Mouse (Mus musculus) embryo, embryonic 10.5 days (tissue): ENCODE results near the gene Slc16a13.
"Not testable (repeated sequence)": the region's sequence is repeated elsewhere in the genome, so short reads cannot be mapped to it uniquely, and the experiment has no call there.

Experiments
- DNase-seq: peaks from one replicate; pipeline ENCODE4 v3.0.0-alpha.2; 2015; ENCODE audit warnings: low spot score

Slc16a13 gene

DNA sequence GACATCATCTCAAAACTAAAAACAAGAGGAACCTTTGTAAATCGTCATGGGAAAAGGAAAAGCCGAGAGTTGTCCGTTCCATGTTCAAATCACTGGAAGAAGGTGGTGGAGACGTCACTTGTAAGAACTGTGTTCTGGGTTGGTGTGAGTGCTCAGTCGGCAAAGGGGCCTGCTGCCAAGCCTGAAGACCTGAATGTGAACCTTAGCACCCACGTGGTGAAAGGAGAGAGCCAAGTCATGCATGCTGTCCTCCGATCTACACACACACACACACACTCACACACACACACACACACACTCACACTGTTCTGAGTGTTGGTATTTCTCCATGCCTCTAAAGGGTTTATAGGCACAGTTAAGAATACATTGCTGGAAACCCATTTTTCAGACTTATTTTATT is 49.7 kb downstream of the Slc16a13 start:
- no peak for DNase-seq

DNA sequence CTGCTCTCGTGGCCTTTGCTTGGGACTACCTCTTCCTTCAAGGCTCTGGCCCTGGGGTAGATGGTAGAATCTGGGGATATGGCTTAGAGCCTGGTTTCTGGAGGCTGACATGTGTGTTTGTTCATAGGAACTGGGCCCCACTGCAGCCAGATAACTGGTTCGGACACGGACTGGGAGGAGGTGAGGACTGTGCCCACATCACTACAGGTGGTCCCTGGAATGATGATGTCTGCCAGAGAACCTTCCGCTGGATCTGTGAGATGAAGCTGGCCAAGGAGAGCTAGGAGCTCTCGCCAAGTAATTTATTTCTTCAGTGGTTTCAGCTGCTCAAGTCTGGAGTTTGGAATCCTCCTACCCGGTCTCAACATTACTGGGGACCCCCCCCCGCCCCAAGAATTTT is 50.6 kb downstream of the Slc16a13 start:
- DNase-seq: no peak

DNA sequence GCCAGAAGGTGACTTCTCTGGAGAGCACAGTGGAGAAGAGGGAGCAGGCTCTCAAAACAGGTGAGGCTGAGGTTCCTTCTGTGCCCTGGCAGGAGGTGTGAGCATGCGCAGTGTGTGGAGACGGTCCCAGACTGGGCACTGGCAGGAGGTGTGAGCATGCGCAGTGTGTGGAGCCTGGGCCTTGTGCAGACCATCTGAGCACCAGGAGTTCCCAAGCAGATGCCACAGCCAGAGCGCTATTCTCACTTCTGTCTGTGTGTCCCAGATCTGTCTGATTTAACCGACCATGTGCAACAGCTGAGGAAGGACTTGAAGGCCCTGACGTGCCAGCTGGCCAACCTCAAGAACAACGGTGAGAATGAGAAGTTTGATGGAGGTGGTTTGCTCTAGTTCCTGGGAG is 51.4 kb downstream of the Slc16a13 start:
- DNase-seq: not testable (repeated sequence)

DNA sequence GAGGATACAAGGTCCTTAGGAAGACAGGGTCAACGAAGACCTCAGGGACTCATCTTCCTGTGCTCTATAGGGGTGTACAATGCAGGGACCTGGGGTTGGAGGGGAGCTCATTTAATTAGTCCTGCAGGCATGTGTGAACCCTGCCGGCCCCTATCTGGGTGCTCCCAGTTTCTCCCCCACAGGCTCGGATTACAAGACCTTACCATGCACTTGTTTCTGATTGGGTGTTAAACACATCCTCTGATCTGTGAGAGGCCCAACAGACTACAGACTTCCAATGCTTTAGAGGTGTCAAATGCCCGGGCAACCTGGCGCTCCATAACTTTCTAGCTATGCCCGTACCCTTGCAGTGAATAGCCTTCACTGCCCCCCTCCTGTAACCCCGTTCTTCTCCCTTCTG is 52.7 kb downstream of the Slc16a13 start:
- DNase-seq: no peak
